Mouse (Mus musculus) hindbrain, embryonic 11.5 days (tissue): ENCODE data around the gene Cbarp. TPM values are rescaled to one million over a fixed set of nuclear protein-coding genes. Genes with fewer than 3 reads are reported as not detected.
A peak's percentile ranks its signal among the peaks of the same experiment; 100 is the strongest.

Experiments used
- ATAC-seq: fragments of 200-750 bp; cut with Nextera tagmentation; 2 replicates; pipeline ENCODE4 v1.8.0; 2017; ENCODE audit warnings: mild to moderate bottlenecking, moderate TSS enrichment, moderate library complexity; ENCODE audit not compliant: low FRiP score
- DNase-seq: peaks from one replicate; pipeline ENCODE4 v3.0.0-alpha.2; 2015; ENCODE audit warnings: low spot score
- H3K27ac ChIP-seq: fragments of 300-500 bp; sonication (generic); 2 replicates; pipeline ENCODE4 v1.5.1; 2014; ENCODE audit warnings: mild to moderate bottlenecking, low read depth, low read length
- H3K27me3 ChIP-seq: fragments of 300-500 bp; sonication (generic); 2 replicates; pipeline ENCODE4 v1.6.1; 2014; ENCODE audit warnings: mild to moderate bottlenecking, low read length, moderate library complexity, mixed read lengths; ENCODE audit not compliant: control insufficient read depth, insufficient read depth
- H3K36me3 ChIP-seq: fragments of 300-500 bp; sonication (generic); 2 replicates; pipeline ENCODE4 v1.6.1; 2014; ENCODE audit warnings: mild to moderate bottlenecking, low read length, moderate library complexity, mixed read lengths; ENCODE audit not compliant: control insufficient read depth, insufficient read depth
- H3K4me1 ChIP-seq: fragments of 300-500 bp; sonication (generic); replicated peaks from 2 replicates; pipeline ENCODE4 v1.6.1; 2014; ENCODE audit warnings: low read length, mixed read lengths; ENCODE audit not compliant: control insufficient read depth, insufficient read depth
- H3K4me2 ChIP-seq: fragments of 300-500 bp; sonication (generic); replicated peaks from 2 replicates; pipeline ENCODE4 v1.6.1; 2014; ENCODE audit warnings: mild to moderate bottlenecking, low read depth, low read length
- H3K4me3 ChIP-seq: fragments of 300-500 bp; sonication (generic); 2 replicates; pipeline ENCODE4 v1.5.1; 2014; ENCODE audit warnings: low read depth, low read length
- H3K9ac ChIP-seq: fragments of 300-500 bp; sonication (generic); 2 replicates; pipeline ENCODE4 v1.6.1; 2014; ENCODE audit warnings: low read depth, low read length
- H3K9me3 ChIP-seq: fragments of 300-500 bp; sonication (generic); 2 replicates; pipeline ENCODE4 v1.6.1; 2016; ENCODE audit warnings: low read length; ENCODE audit not compliant: control insufficient read depth
- WGBS: fragments of 180-500 bp; shearing (Covaris S2); extraction: QIAGEN DNeasy Blood & Tissue Kit; methylation state at CpG from one replicate; pipeline ENCODE4 v1.1.7; 2014; 5-methylcytosine and 5-hydroxymethylcytosine counted together
- polyA plus RNA-seq: library from polyadenylated mRNA; unstranded; fragments of >200 nt; fragmentation: Nextera tagmentation; extraction: Ambion mirVana; gene quantifications from 2 replicates; pipeline ENCODE4 v1.2.1, GENCODE M21; 2014

Gene Cbarp
- polyA plus RNA-seq, 1 experiment from 2014 or later = 16.7 TPM

- Histone ChIP-seq H3K36me3 (peaks cover 32% of the 10 kb centered on the region), H3K9ac (peak overlapping the region; percentile 100), H3K4me2 (peak overlapping the region; percentile 93), H3K27ac (peak overlapping the region; percentile 100), H3K9me3 (no peaks in the 10 kb centered on the region), H3K4me1 (peaks cover 29% of the 10 kb centered on the region), H3K27me3 (no peaks in the 10 kb centered on the region), H3K4me3 (peak overlapping the region; percentile 100)
- DNase-seq (peak; percentile 91), ATAC-seq (peak; percentile 8; the same call in 1 of the 2 replicates)
- under 1% methylated on average over 46 of the region's 71 CpGs for WGBS
Observed at GRCm38 (mm10) chr10:80150226-80151210, 9.9 kb upstream of the Cbarp start.

GRCm38 (mm10) chr10:80149291-80150225 is 8.9 kb upstream of the Cbarp start:
- under 1% methylated on average over 84 of the region's 88 CpGs for WGBS
- no peaks in the 10 kb centered on the region for H3K27me3 ChIP-seq
- peak overlapping the region; percentile 100 for H3K9ac ChIP-seq
- peak overlapping the region; percentile 100 for H3K27ac ChIP-seq
- peaks cover 22% of the 10 kb centered on the region for H3K36me3 ChIP-seq
- H3K4me3 ChIP-seq = peak overlapping the region; percentile 100
- peak overlapping the region; percentile 93 for H3K4me2 ChIP-seq
- DNase-seq (peak; percentile 98), ATAC-seq (peak; percentile 81)
- peaks cover 21% of the 10 kb centered on the region for H3K4me1 ChIP-seq
- H3K9me3 ChIP-seq = no peaks in the 10 kb centered on the region

GRCm38 (mm10) chr10:80148610-80149290 is 8.1 kb upstream of the Cbarp start:
- Histone ChIP-seq H3K9ac (peak overlapping the region; percentile 99), H3K36me3 (peaks cover 14% of the 10 kb centered on the region; the same call in 1 of the 2 replicates), H3K4me2 (peak overlapping the region; percentile 74), H3K4me1 (peaks cover 15% of the 10 kb centered on the region), H3K4me3 (peak overlapping the region; percentile 100), H3K27me3 (no peaks in the 10 kb centered on the region), H3K9me3 (no peaks in the 10 kb centered on the region), H3K27ac (peak overlapping the region; percentile 100)
- DNase-seq (peak; percentile 95), ATAC-seq (peak; percentile 41)
- 0% methylated on average over 55 of the region's 57 CpGs for WGBS

- Histone ChIP-seq H3K9me3 (no peaks in the 10 kb centered on the region), H3K9ac (peak within 1 kb of the TSS; percentile 99), H3K4me3 (peak within 1 kb of the TSS; percentile 100), H3K4me1 (peaks cover 8% of the 10 kb centered on the region), H3K4me2 (peak within 1 kb of the TSS; percentile 74), H3K36me3 (peaks cover 9% of the 10 kb centered on the region; the same call in 1 of the 2 replicates), H3K27ac (peak within 1 kb of the TSS; percentile 100), H3K27me3 (no peaks in the 10 kb centered on the region)
- ATAC-seq = peak; percentile 38
- peak; percentile 73 for DNase-seq
- 2% methylated on average over 32 of the region's 42 CpGs for WGBS
Observed at GRCm38 (mm10) chr10:80147719-80148601, 7.3 kb upstream of the Cbarp start, which contains the start of gene Midn. TSS of gene Midn (plus strand) at chr10:80148272.

GRCm38 (mm10) chr10:80147146-80147718 is 6.6 kb upstream of the Cbarp start:
- peak overlapping the region; percentile 12; the same call in 1 of the 2 replicates for H3K4me3 ChIP-seq
- no peak for ATAC-seq
- H3K27ac ChIP-seq = peak overlapping the region; percentile 100
- H3K9me3 ChIP-seq = no peaks in the 10 kb centered on the region
- H3K9ac ChIP-seq = peak overlapping the region; percentile 99
- H3K36me3 ChIP-seq = peaks cover 7% of the 10 kb centered on the region; the same call in 1 of the 2 replicates
- 82% methylated on average over 5 of the region's 5 CpGs for WGBS
- no peak for DNase-seq
- H3K27me3 ChIP-seq = no peaks in the 10 kb centered on the region
- peak overlapping the region; percentile 74; the same call in 1 of the 2 replicates for H3K4me2 ChIP-seq
- peaks cover 7% of the 10 kb centered on the region for H3K4me1 ChIP-seq

- Histone ChIP-seq H3K27me3 (no peaks in the 10 kb centered on the region), H3K4me1 (peaks cover 7% of the 10 kb centered on the region), H3K36me3 (peaks cover 3% of the 10 kb centered on the region; the same call in 1 of the 2 replicates), H3K9me3 (no peaks in the 10 kb centered on the region), H3K4me2 (no peak overlapping the region), H3K27ac (peak overlapping the region; percentile 47; the same call in 1 of the 2 replicates), H3K4me3 (no peak overlapping the region), H3K9ac (no peak overlapping the region)
- ATAC-seq (no peak), DNase-seq (no peak)
- 65% methylated on average over 4 of the region's 4 CpGs for WGBS
Observed at GRCm38 (mm10) chr10:80146568-80147011, 6.0 kb upstream of the Cbarp start.

GRCm38 (mm10) chr10:80145896-80146295 is 5.3 kb upstream of the Cbarp start:
- H3K4me2 ChIP-seq = no peak overlapping the region
- no peak overlapping the region for H3K9ac ChIP-seq
- 84% methylated on average over 4 of the region's 6 CpGs for WGBS
- peaks cover 7% of the 10 kb centered on the region for H3K4me1 ChIP-seq
- no peak overlapping the region for H3K27ac ChIP-seq
- DNase-seq = no peak
- ATAC-seq = no peak
- no peak overlapping the region for H3K4me3 ChIP-seq
- no peaks in the 10 kb centered on the region for H3K27me3 ChIP-seq
- H3K36me3 ChIP-seq = no peaks in the 10 kb centered on the region
- H3K9me3 ChIP-seq = no peaks in the 10 kb centered on the region
